Comparison of ENCODE assay signal across 12 mouse cellular contexts in genomic region chr16:90521951-90522255, GRCm38 (mm10).
DNase-seq lines count a peak whose midpoint lies in the region; ATAC-seq and TF ChIP-seq lines count a peak whose summit lies in the region.
"Had no signal": no experiment of that assay in that cellular context is flagged by ENCODE, and none has a peak within 500 bp of the region (broad histone marks: within the 10 kb centered on the region; RNA-seq: fewer than 3 reads in every experiment).

No protein-coding gene starts in this region.

- TF ChIP-seq POLR2A in brain, embryonic 14.5 days (IDR thresholded peaks at IDR 0.05; ENCODE audit: borderline replicate concordance, extremely low read depth, insufficient read depth, insufficient read length, poor library complexity, severe bottlenecking), result no peak

- peak overlapping the region; percentile 86 for H3K27ac ChIP-seq in forebrain, embryonic 10.5 days
- no peak overlapping the region; the same call in 1 of the 2 replicates for H3K27ac ChIP-seq in hindbrain, postnatal 0 days
- no peak overlapping the region for H3K27ac ChIP-seq in neural tube, embryonic 12.5 days
- H3K27ac ChIP-seq: heart, embryonic 13.5 days had no signal

- H3K36me3 ChIP-seq in forebrain, embryonic 10.5 days (replicated peaks), result no peaks in the 10 kb centered on the region
- no peaks in the 10 kb centered on the region for H3K36me3 ChIP-seq in hindbrain, postnatal 0 days (ENCODE audit: insufficient read depth, low read length)
- no peaks in the 10 kb centered on the region for H3K36me3 ChIP-seq in neural tube, embryonic 12.5 days
- H3K36me3 ChIP-seq: heart, embryonic 13.5 days had no signal

- H3K4me1 ChIP-seq in forebrain, embryonic 10.5 days, result peaks cover 48% of the 10 kb centered on the region
- peaks cover 13% of the 10 kb centered on the region for H3K4me1 ChIP-seq in hindbrain, postnatal 0 days (ENCODE audit: insufficient read depth, low read length)
- peaks cover 20% of the 10 kb centered on the region for H3K4me1 ChIP-seq in neural tube, embryonic 12.5 days

- 0 out of 2 replicates have a peak, but pooled peaks have one; percentile 32 for ATAC-seq in hindbrain, postnatal 0 days
- peak; percentile 82 for ATAC-seq in neural tube, embryonic 12.5 days (ENCODE audit: low FRiP score, low read depth)

- H3K4me3 ChIP-seq in forebrain, embryonic 10.5 days, result peak overlapping the region; percentile 27; the same call in 1 of the 2 replicates
- no peak overlapping the region for H3K4me3 ChIP-seq in hindbrain, postnatal 0 days (ENCODE audit: low read length)
- no peak overlapping the region for H3K4me3 ChIP-seq in neural tube, embryonic 12.5 days
- H3K4me3 ChIP-seq: heart, embryonic 13.5 days had no signal

- TF ChIP-seq CTCF in brain, embryonic 14.5 days (IDR thresholded peaks at IDR 0.05; ENCODE audit: borderline replicate concordance, extremely low read depth, insufficient read depth, insufficient read length), result no peak
- no peak for TF ChIP-seq CTCF in hindbrain, postnatal 0 days (IDR thresholded peaks at IDR 0.05; ENCODE audit: low read depth)

- peaks cover 14% of the 10 kb centered on the region; the same call in 1 of the 2 replicates for H3K27me3 ChIP-seq in forebrain, embryonic 10.5 days (ENCODE audit: poor library complexity, severe bottlenecking)
- no peaks in the 10 kb centered on the region for H3K27me3 ChIP-seq in hindbrain, postnatal 0 days (ENCODE audit: insufficient read depth, low read length)
- H3K27me3 ChIP-seq in neural tube, embryonic 12.5 days (replicated peaks), result no peaks in the 10 kb centered on the region
- H3K27me3 ChIP-seq: heart, embryonic 13.5 days had no signal

- H3K4me2 ChIP-seq in hindbrain, postnatal 0 days (ENCODE audit: low read depth, low read length), result no peak overlapping the region
- peak overlapping the region; percentile 30 for H3K4me2 ChIP-seq in neural tube, embryonic 12.5 days (replicated peaks)
- H3K4me2 ChIP-seq: heart, embryonic 13.5 days; lung, embryonic 14.5 days had no signal

- H3K9me3 ChIP-seq in forebrain, embryonic 10.5 days, result no peaks in the 10 kb centered on the region
- no peaks in the 10 kb centered on the region for H3K9me3 ChIP-seq in hindbrain, postnatal 0 days (ENCODE audit: low read length)
- H3K9me3 ChIP-seq in neural tube, embryonic 12.5 days, result no peaks in the 10 kb centered on the region
- H3K9me3 ChIP-seq: heart, embryonic 13.5 days had no signal

- WGBS in forebrain, embryonic 10.5 days, result 9% methylated on average over 3 of the region's 3 CpGs
- WGBS in hindbrain, postnatal 0 days, result 13% methylated on average over 3 of the region's 3 CpGs
- 11% methylated on average over 3 of the region's 3 CpGs for WGBS in neural tube, embryonic 12.5 days

- peak; percentile 93 for DNase-seq in brain, embryonic 14.5 days (ENCODE audit: low read depth)
- DNase-seq in forebrain, embryonic 10.5 days (ENCODE audit: extremely low spot score, low spot score), result peak; percentile 46
- DNase-seq in hindbrain, postnatal 0 days (ENCODE audit: low spot score), result peak; percentile 31
- DNase-seq in spleen, adult 18-20 months, result no peak
- no peak for DNase-seq in layer of hippocampus, postnatal 14 days (ENCODE audit: low spot score in 2 of 2)
- DNase-seq in lung, postnatal 4 days, result no peak
- DNase-seq: adrenal gland, adult 8-10 months; cerebellum, adult 9-11 months; lung, embryonic 14.5 days; thymus, adult 2 months had no signal

- H3K9ac ChIP-seq in hindbrain, postnatal 0 days (replicated peaks; ENCODE audit: low read length), result no peak overlapping the region
- 0 out of 2 replicates have a peak overlapping the region, but pooled peaks have one; percentile 21 for H3K9ac ChIP-seq in neural tube, embryonic 12.5 days
- H3K9ac ChIP-seq: lung, embryonic 14.5 days had no signal

Comparison
In these comparisons a context has a peak if more than half of its experiments do, and no peak if none do; other contexts are left out.
1. DNase-seq: peak in brain, embryonic 14.5 days (single experiment), forebrain, embryonic 10.5 days (single experiment) and hindbrain, postnatal 0 days (single experiment); none in spleen, adult 18-20 months (0 of 2), layer of hippocampus, postnatal 14 days (0 of 2) and lung, postnatal 4 days (0 of 2).